Mouse (Mus musculus): ENCODE measurements around the gene Glycam1.

- no peak for TF ChIP-seq POLR2A (IDR thresholded peaks at IDR 0.05; ENCODE audit: borderline replicate concordance, extremely low read depth, low read depth, low read length)
- no peak for TF ChIP-seq CTCF (IDR thresholded peaks at IDR 0.05; ENCODE audit: insufficient read depth, low read length)
These were observed 15.4 kb downstream of the Glycam1 start for GRCm38 (mm10) chr15:103549475-103549874.
